Mouse (Mus musculus) CH12.LX (cell line): ENCODE results near the gene Chst11. TPM values are rescaled to one million over a fixed set of nuclear protein-coding genes. Genes with fewer than 3 reads are reported as not detected.
A peak's percentile ranks its signal among the peaks of the same experiment; 100 is the strongest.

Source experiments
- DNase-seq: peaks from one replicate; pipeline ENCODE4 v3.0.0-alpha.2; 2013; ENCODE audit errors: extremely low read depth
- H3K27ac ChIP-seq: 2 replicates; pipeline ENCODE4 v1.5.1; 2012; ENCODE audit warnings: low read depth, mild to moderate bottlenecking, control low read depth, moderate library complexity; ENCODE audit not compliant: insufficient read depth
- H3K27me3 ChIP-seq: replicated peaks from 2 replicates; pipeline ENCODE3; 2012; ENCODE audit warnings: inconsistent platforms
- H3K36me3 ChIP-seq, 2 experiments: replicated peaks in 1 of 2; 2 replicates each; pipeline versions ENCODE3 to v1.6.1; 2012; ENCODE audit warnings: inconsistent platforms in 1 of 2, low read length in 1 of 2, mild to moderate bottlenecking in 1 of 2, mixed read lengths in 1 of 2, moderate library complexity in 1 of 2; ENCODE audit not compliant: control insufficient read depth in 1 of 2, insufficient read depth in 1 of 2
- H3K4me1 ChIP-seq, 2 experiments: 2 replicates each; pipeline ENCODE4 v1.6.1; 2012; ENCODE audit warnings: inconsistent platforms in 1 of 2, moderate library complexity in 1 of 2; ENCODE audit not compliant: insufficient read depth in 2 of 2, control insufficient read depth in 1 of 2
- H3K4me2 ChIP-seq: 2 replicates; pipeline ENCODE4 v1.6.1; 2012; ENCODE audit warnings: low read depth, mild to moderate bottlenecking, control low read depth; ENCODE audit not compliant: poor library complexity, insufficient read depth, severe bottlenecking
- H3K4me3 ChIP-seq, 3 experiments: fragments of 150-350 bp in 1 of 3; sonication (generic) in 1 of 3; replicated peaks in 1 of 3; 2 replicates each; pipeline versions ENCODE3 to v1.5.1; 2011 to 2012; ENCODE audit warnings: low read depth in 2 of 3, low read length in 2 of 3, mild to moderate bottlenecking in 2 of 3, moderate library complexity in 2 of 3, control low read depth in 1 of 3, improper control_type of control experiment in 1 of 3, inconsistent platforms in 1 of 3, mixed read lengths in 1 of 3; ENCODE audit not compliant: poor library complexity in 1 of 3
- H3K79me2 ChIP-seq: replicated peaks from 2 replicates; pipeline ENCODE4 v1.6.1; 2012; ENCODE audit warnings: mild to moderate bottlenecking, moderate library complexity; ENCODE audit not compliant: control insufficient read depth, poor library complexity, insufficient read depth, severe bottlenecking; ENCODE audit errors: extremely low read depth
- H3K9ac ChIP-seq: 2 replicates; pipeline ENCODE4 v1.6.1; 2012; ENCODE audit warnings: low read depth, mild to moderate bottlenecking, control low read depth, moderate library complexity; ENCODE audit not compliant: insufficient read depth
- H3K9me3 ChIP-seq: replicated peaks from 2 replicates; pipeline ENCODE3; 2012; ENCODE audit warnings: low read length, inconsistent platforms, mixed read lengths
- CHD1 ChIP-seq: IDR thresholded peaks from 2 replicates; pipeline ENCODE4 v1.6.1; 2012; ENCODE audit warnings: low read depth, low read length, improper control_type of control experiment, inconsistent platforms
- CHD2 ChIP-seq: IDR thresholded peaks from 2 replicates; pipeline ENCODE4 v1.6.1; 2011; ENCODE audit warnings: low read length, improper control_type of control experiment
- E2F4 ChIP-seq: IDR thresholded peaks from 2 replicates; pipeline ENCODE4 v1.6.1; 2011; ENCODE audit warnings: low read depth, low read length, improper control_type of control experiment; ENCODE audit not compliant: insufficient replicate concordance
- ELF1 ChIP-seq: IDR thresholded peaks from 2 replicates; pipeline ENCODE4 v1.6.1; 2014; ENCODE audit warnings: low read depth, mild to moderate bottlenecking, inconsistent platforms, low read length, improper control_type of control experiment
- EP300 ChIP-seq: IDR thresholded peaks from 2 replicates; pipeline ENCODE4 v1.6.1; 2011; ENCODE audit warnings: low read length, improper control_type of control experiment
- ETS1 ChIP-seq: conservative IDR thresholded peaks from 2 replicates; pipeline ENCODE4 v1.6.1; 2012; ENCODE audit warnings: low read depth, mild to moderate bottlenecking, inconsistent platforms, low read length, improper control_type of control experiment, moderate library complexity
- GABPA ChIP-seq: IDR thresholded peaks from 2 replicates; pipeline ENCODE4 v1.6.1; 2012; ENCODE audit warnings: low read depth, low read length, improper control_type of control experiment, inconsistent platforms; ENCODE audit not compliant: insufficient replicate concordance
- HCFC1 ChIP-seq: IDR thresholded peaks from 2 replicates; pipeline ENCODE4 v1.6.1; 2012; ENCODE audit warnings: low read depth, mild to moderate bottlenecking, inconsistent platforms, low read length, improper control_type of control experiment
- JUN ChIP-seq: IDR thresholded peaks from 2 replicates; pipeline ENCODE4 v1.6.1; 2011; ENCODE audit warnings: low read depth, mild to moderate bottlenecking, low read length, improper control_type of control experiment, moderate library complexity; ENCODE audit not compliant: insufficient read depth
- JUND ChIP-seq: conservative IDR thresholded peaks from 2 replicates; pipeline ENCODE4 v1.6.1; 2011; ENCODE audit warnings: low read depth, low read length, improper control_type of control experiment
- MAFK ChIP-seq: IDR thresholded peaks from 2 replicates; pipeline ENCODE4 v1.6.1; 2011; ENCODE audit warnings: low read length, improper control_type of control experiment; ENCODE audit not compliant: insufficient replicate concordance
- MAX ChIP-seq: IDR thresholded peaks from 2 replicates; pipeline ENCODE4 v1.6.1; 2011; ENCODE audit warnings: low read length, improper control_type of control experiment
- MAZ ChIP-seq: IDR thresholded peaks from 2 replicates; pipeline ENCODE4 v1.6.1; 2012; ENCODE audit warnings: low read depth, mild to moderate bottlenecking, inconsistent platforms, low read length, improper control_type of control experiment, moderate library complexity
- MEF2A ChIP-seq: IDR thresholded peaks from 2 replicates; pipeline ENCODE4 v1.6.1; 2014; ENCODE audit warnings: low read depth, mild to moderate bottlenecking, inconsistent platforms, low read length, improper control_type of control experiment, borderline replicate concordance
- MXI1 ChIP-seq: IDR thresholded peaks from 2 replicates; pipeline ENCODE4 v1.6.1; 2011; ENCODE audit warnings: mild to moderate bottlenecking, low read depth, low read length, improper control_type of control experiment
- MYC ChIP-seq: IDR thresholded peaks from 2 replicates; pipeline ENCODE4 v1.6.1; 2011; ENCODE audit warnings: low read depth, mild to moderate bottlenecking, improper control_type of control experiment, low read length
- NELFE ChIP-seq: IDR thresholded peaks from 2 replicates; pipeline ENCODE4 v1.6.1; 2011; ENCODE audit warnings: low read depth, low read length, improper control_type of control experiment
- NRF1 ChIP-seq: IDR thresholded peaks from 2 replicates; pipeline ENCODE4 v1.6.1; 2014; ENCODE audit warnings: low read depth, mild to moderate bottlenecking, inconsistent platforms, low read length, improper control_type of control experiment, moderate library complexity
- PAX5 ChIP-seq: IDR thresholded peaks from 2 replicates; pipeline ENCODE4 v1.6.1; 2012; ENCODE audit warnings: low read length, inconsistent platforms, mixed read lengths
- POLR2A ChIP-seq: IDR thresholded peaks from 2 replicates; pipeline ENCODE4 v1.6.1; 2011; ENCODE audit warnings: low read depth, mild to moderate bottlenecking, improper control_type of control experiment, low read length
- POLR2AphosphoS2 ChIP-seq: IDR thresholded peaks from 2 replicates; pipeline ENCODE4 v1.6.1; 2011; ENCODE audit warnings: low read depth, low read length, improper control_type of control experiment
- RAD21 ChIP-seq: IDR thresholded peaks from 2 replicates; pipeline ENCODE4 v1.6.1; 2011; ENCODE audit warnings: low read depth, mild to moderate bottlenecking, low read length, improper control_type of control experiment, moderate library complexity
- RCOR1 ChIP-seq: conservative IDR thresholded peaks from 2 replicates; pipeline ENCODE4 v1.6.1; 2012; ENCODE audit warnings: low read depth, mild to moderate bottlenecking, inconsistent platforms, low read length, improper control_type of control experiment
- SIN3A ChIP-seq: IDR thresholded peaks from 2 replicates; pipeline ENCODE4 v1.6.1; 2012; ENCODE audit warnings: low read length, improper control_type of control experiment, inconsistent platforms
- SMC3 ChIP-seq: IDR thresholded peaks from 2 replicates; pipeline ENCODE4 v1.6.1; 2011; ENCODE audit warnings: low read depth, low read length, improper control_type of control experiment
- TCF12 ChIP-seq: IDR thresholded peaks from 2 replicates; pipeline ENCODE4 v1.6.1; 2014; ENCODE audit warnings: low read depth, mild to moderate bottlenecking, inconsistent platforms, low read length, improper control_type of control experiment
- UBTF ChIP-seq: IDR thresholded peaks from 2 replicates; pipeline ENCODE4 v1.6.1; 2012; ENCODE audit warnings: low read depth, mild to moderate bottlenecking, inconsistent platforms, low read length, improper control_type of control experiment, moderate library complexity
- ZC3H11A ChIP-seq: IDR thresholded peaks from 2 replicates; pipeline ENCODE4 v1.6.1; 2012; ENCODE audit warnings: low read depth, mild to moderate bottlenecking, inconsistent platforms, low read length, improper control_type of control experiment
- ZKSCAN1 ChIP-seq: IDR thresholded peaks from 2 replicates; pipeline ENCODE4 v1.6.1; 2012; ENCODE audit warnings: low read depth, inconsistent platforms, low read length, improper control_type of control experiment, borderline replicate concordance
- ZMIZ1 ChIP-seq: IDR thresholded peaks from 2 replicates; pipeline ENCODE4 v1.6.1; 2012; ENCODE audit warnings: low read depth, mild to moderate bottlenecking, inconsistent platforms, low read length, improper control_type of control experiment
- dilution Hi-C: fragments of 300-500 bp; cut with MboI; formaldehyde crosslinking; loops from 2 replicates; pipeline ENCODE4 v1.14.3; 2020; ENCODE audit warnings: low sequenced_read_pairs; ENCODE audit not compliant: extremely low pct_unique_long_range_greater_than_20kb, extremely low pct_ligation_motif_present
- in situ Hi-C: fragments of 300-500 bp; cut with MboI; formaldehyde crosslinking; loops from 3 replicates; pipeline ENCODE4 v1.14.3; 2019; ENCODE audit warnings: low sequenced_read_pairs, low pct_ligation_motif_present, low pct_unique_long_range_greater_than_20kb, mixed read lengths
- polyA plus RNA-seq: library from polyadenylated mRNA; unstranded; fragments of >175 nt; gene quantifications from 2 replicates; pipeline ENCODE4 v1.2.1, GENCODE M21; 2012; ENCODE audit warnings: low read depth; ENCODE audit not compliant: insufficient read length
- total RNA-seq, 2 experiments: library from RNA; depleted of rRNA; stranded (reverse); fragments of 300-350 nt in 1 of 2; fragments of >200 nt in 1 of 2; gene quantifications; 2 replicates each; pipeline ENCODE4 v1.2.3; 2012 to 2014

The Chst11 gene
- total and polyA plus RNA-seq, 3 experiments, result 3.6 to 5.3 (median 4.5) TPM

GRCm38 (mm10) chr10:83191982-83192381, 206.7 kb downstream of the Chst11 start:
- Histone ChIP-seq H3K36me3 (peaks cover 0 to 14% of the 10 kb centered on the region in 2 experiments), H3K27me3 (no peaks in the 10 kb centered on the region), H3K27ac (no peak overlapping the region), H3K79me2 (no peaks in the 10 kb centered on the region), H3K9ac (no peak overlapping the region), H3K9me3 (peaks cover 2% of the 10 kb centered on the region), H3K4me1 (peaks cover 0 to 7% of the 10 kb centered on the region in 2 experiments; a peak in 2 of 4 replicates), H3K4me3 (no peak overlapping the region), H3K4me2 (no peak overlapping the region)
- in situ Hi-C loops, result loop anchor here (10.0 kb wide), 1 partner anchor 277 kb away; no protein-coding TSS in a partner anchor
- dilution Hi-C loops, result no loop called here
- no peak for TF ChIP-seq POLR2AphosphoS2
- TF ChIP-seq RAD21, result no peak
- TF ChIP-seq HCFC1, result no peak
- no peak for TF ChIP-seq GABPA
- no peak for TF ChIP-seq CHD2
- no peak for DNase-seq

GRCm38 (mm10) chr10:83197690-83198336, 212.5 kb downstream of the Chst11 start:
- in situ Hi-C loops (loop anchor here (10.0 kb wide), 1 partner anchor 283 kb away; no protein-coding TSS in a partner anchor), dilution Hi-C loops (no loop called here)
- Histone ChIP-seq H3K4me1 (peaks cover 0 to 10% of the 10 kb centered on the region in 2 experiments; a peak in 2 of 4 replicates), H3K4me3 (no peak overlapping the region), H3K9me3 (no peaks in the 10 kb centered on the region), H3K9ac (no peak overlapping the region), H3K4me2 (no peak overlapping the region), H3K36me3 (peaks cover 0 to 4% of the 10 kb centered on the region in 2 experiments), H3K27ac (no peak overlapping the region), H3K27me3 (no peaks in the 10 kb centered on the region), H3K79me2 (no peaks in the 10 kb centered on the region)
- DNase-seq, result peak; percentile 61
- TF ChIP-seq UBTF (no peak), ZKSCAN1 (peak; percentile 13; the same call in 1 of the 2 replicates), PAX5 (no peak), MAFK (peak; percentile 13; the same call in 1 of the 2 replicates), CHD2 (no peak), POLR2A (no peak), RAD21 (peak; percentile 63), SMC3 (peak; percentile 79), EP300 (no peak), MXI1 (no peak), ETS1 (no peak), MAZ (0 out of 2 replicates have a peak, but pooled peaks have one; percentile 41), CHD1 (no peak), JUND (no peak), SIN3A (0 out of 2 replicates have a peak, but pooled peaks have one; percentile 35), NRF1 (no peak), RCOR1 (no peak), TCF12 (no peak), MEF2A (no peak), MAX (no peak), ZC3H11A (peak; percentile 24; the same call in 1 of the 2 replicates), NELFE (no peak), POLR2AphosphoS2 (no peak), GABPA (no peak), HCFC1 (no peak), E2F4 (no peak), ELF1 (peak; percentile 31; the same call in 1 of the 2 replicates), JUN (no peak), ZMIZ1 (no peak), MYC (0 out of 2 replicates have a peak, but pooled peaks have one; percentile 37)
